Mouse (Mus musculus) hindbrain, embryonic 10.5 days (tissue): Measurements from ENCODE around the gene Mt2. TPM values are rescaled to one million over a fixed set of nuclear protein-coding genes. Genes with fewer than 3 reads are reported as not detected.
A peak's percentile ranks its signal among the peaks of the same experiment; 100 is the strongest.

ENCODE experiments used
- DNase-seq: peaks from one replicate; pipeline ENCODE4 v3.0.0-alpha.2; 2017; ENCODE audit warnings: low spot score
- H3K27ac ChIP-seq: fragments of 300-500 bp; sonication (generic); 2 replicates; pipeline ENCODE4 v1.5.1; 2016; ENCODE audit warnings: mild to moderate bottlenecking, moderate library complexity
- H3K27me3 ChIP-seq: fragments of 300-500 bp; sonication (generic); 2 replicates; pipeline ENCODE4 v1.6.1; 2016; ENCODE audit warnings: mild to moderate bottlenecking; ENCODE audit not compliant: poor library complexity, insufficient read depth, severe bottlenecking
- H3K36me3 ChIP-seq: fragments of 300-500 bp; sonication (generic); 2 replicates; pipeline ENCODE4 v1.6.1; 2016; ENCODE audit warnings: mild to moderate bottlenecking, moderate library complexity
- H3K4me1 ChIP-seq: fragments of 300-500 bp; sonication (generic); replicated peaks from 2 replicates; pipeline ENCODE4 v1.6.1; 2016; ENCODE audit warnings: mild to moderate bottlenecking
- H3K4me3 ChIP-seq: fragments of 300-500 bp; sonication (generic); 2 replicates; pipeline ENCODE4 v1.5.1; 2016; ENCODE audit warnings: mild to moderate bottlenecking, moderate library complexity
- H3K9me3 ChIP-seq: fragments of 300-500 bp; sonication (generic); 2 replicates; pipeline ENCODE4 v1.6.1; 2016; ENCODE audit warnings: mild to moderate bottlenecking, moderate library complexity
- WGBS: fragments of 180-500 bp; shearing (Covaris S2); methylation state at CpG from one replicate; pipeline ENCODE4 v1.1.7; 2016; 5-methylcytosine and 5-hydroxymethylcytosine counted together
- polyA plus RNA-seq: library from polyadenylated mRNA; unstranded; fragments of >200 nt; fragmentation: Nextera tagmentation; extraction: Ambion mirVana; gene quantifications from 2 replicates; pipeline ENCODE4 v1.2.1, GENCODE M21; 2016

The Mt2 gene
- polyA plus RNA-seq, 1 experiment from 2014 or later, result 48.0 TPM

- no peak for DNase-seq
Measured at GRCm38 (mm10) chr8:94177716-94178390, 5.4 kb downstream of the Mt2 start.

GRCm38 (mm10) chr8:94178857-94179712, 6.6 kb downstream of the Mt2 start, which contains the start of gene Mt1:
Mt1 (plus strand) TSS chr8:94179082.
- H3K4me3 ChIP-seq, result peak within 1 kb of the TSS; percentile 58
- H3K36me3 ChIP-seq, result no peaks in the 10 kb centered on the region
- peaks cover 100% of the 10 kb centered on the region for H3K27me3 ChIP-seq
- H3K27ac ChIP-seq, result peak within 1 kb of the TSS; percentile 69
- DNase-seq, result peak; percentile 73
- H3K4me1 ChIP-seq, result peaks cover 34% of the 10 kb centered on the region
- no peaks in the 10 kb centered on the region for H3K9me3 ChIP-seq
- WGBS, result under 1% methylated on average over 50 of the region's 50 CpGs

More at GRCm38 (mm10) chr8:94177716-94178390, 5.4 kb downstream of the Mt2 start:
- H3K27ac ChIP-seq, result no peak overlapping the region
- WGBS, result 61% methylated on average over 7 of the region's 7 CpGs
- H3K4me3 ChIP-seq, result no peak overlapping the region
- H3K27me3 ChIP-seq, result peaks cover 100% of the 10 kb centered on the region
- H3K4me1 ChIP-seq, result peaks cover 29% of the 10 kb centered on the region
- no peaks in the 10 kb centered on the region for H3K36me3 ChIP-seq
- no peaks in the 10 kb centered on the region for H3K9me3 ChIP-seq

- peaks cover 36% of the 10 kb centered on the region for H3K4me1 ChIP-seq
- no peaks in the 10 kb centered on the region for H3K9me3 ChIP-seq
- peak overlapping the region; percentile 58 for H3K4me3 ChIP-seq
- WGBS, result 5% methylated on average over 25 of the region's 25 CpGs
- peak overlapping the region; percentile 69 for H3K27ac ChIP-seq
- peaks cover 100% of the 10 kb centered on the region for H3K27me3 ChIP-seq
- H3K36me3 ChIP-seq, result no peaks in the 10 kb centered on the region
- peak; percentile 56 for DNase-seq
Measured at GRCm38 (mm10) chr8:94179713-94180560, 7.5 kb downstream of the Mt2 start.

DNA sequence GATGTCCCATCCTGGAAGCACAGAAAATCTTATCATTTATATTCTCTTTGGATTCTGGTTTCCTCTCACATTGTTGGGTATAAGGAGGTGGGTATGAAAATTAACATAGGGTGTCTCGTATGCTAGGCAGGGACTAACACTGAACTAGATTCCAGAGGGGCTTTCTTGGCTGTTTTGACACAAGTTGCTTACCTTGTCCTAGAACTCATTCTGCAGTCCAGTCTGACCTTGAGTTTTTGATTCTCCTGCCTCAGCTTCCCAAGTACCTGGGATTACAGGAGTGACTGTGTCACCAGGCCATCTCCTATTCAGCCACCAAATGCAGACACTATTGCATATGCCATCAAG, 8.1 kb downstream of the Mt2 start:
- peak overlapping the region; percentile 58; the same call in 1 of the 2 replicates for H3K4me3 ChIP-seq
- H3K27ac ChIP-seq, result no peak overlapping the region
- H3K9me3 ChIP-seq, result no peaks in the 10 kb centered on the region
- DNase-seq, result no peak
- H3K4me1 ChIP-seq, result peaks cover 36% of the 10 kb centered on the region
- peaks cover 100% of the 10 kb centered on the region for H3K27me3 ChIP-seq
- 73% methylated on average over 1 of the region's 1 CpGs for WGBS
- H3K36me3 ChIP-seq, result no peaks in the 10 kb centered on the region

DNA sequence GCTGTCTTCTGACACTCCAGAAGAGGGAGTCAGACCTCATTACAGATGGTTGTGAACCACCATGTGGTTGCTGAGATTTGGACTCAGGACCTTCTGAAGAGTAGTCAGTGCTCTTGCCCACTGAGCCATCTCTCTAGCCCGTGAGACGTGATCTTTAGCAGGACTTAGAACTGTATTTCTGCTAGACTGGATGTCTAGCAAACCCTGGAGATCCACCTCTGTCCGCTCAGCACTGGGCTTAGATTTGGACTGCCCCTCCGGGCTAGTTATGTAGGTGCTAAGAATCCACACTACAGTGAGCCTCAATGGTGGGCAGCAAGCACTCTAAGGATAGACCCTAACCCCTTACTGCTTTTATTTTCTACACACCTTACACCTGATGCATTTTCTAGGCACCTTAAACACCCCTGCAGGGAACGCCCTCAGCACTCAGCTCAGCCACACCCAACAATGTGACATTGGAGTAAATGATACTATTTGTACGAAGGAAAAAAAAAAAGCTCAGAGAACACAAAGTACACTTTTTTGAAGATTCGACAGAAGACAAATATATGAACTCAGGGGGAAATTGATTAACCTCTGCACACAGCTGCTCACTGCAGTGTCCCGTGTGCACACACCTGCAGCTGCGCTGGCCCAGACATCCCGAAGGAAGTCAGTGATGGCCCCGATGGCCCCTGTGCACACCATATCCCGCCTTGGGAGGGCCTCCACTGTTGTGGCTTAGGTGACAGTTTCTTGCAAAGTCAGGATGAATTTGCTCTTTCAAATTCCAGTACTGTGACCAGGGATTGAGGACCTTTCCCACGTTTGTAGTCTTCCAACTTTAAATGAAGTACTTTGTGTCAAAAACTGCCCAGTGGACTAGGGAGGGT, 9.8 kb downstream of the Mt2 start:
- H3K27ac ChIP-seq, result no peak overlapping the region
- H3K27me3 ChIP-seq, result peaks cover 100% of the 10 kb centered on the region
- 67% methylated on average over 13 of the region's 13 CpGs for WGBS
- H3K4me3 ChIP-seq, result peak overlapping the region; percentile 32
- no peaks in the 10 kb centered on the region for H3K9me3 ChIP-seq
- no peaks in the 10 kb centered on the region for H3K36me3 ChIP-seq
- no peak for DNase-seq
- H3K4me1 ChIP-seq, result peaks cover 49% of the 10 kb centered on the region

DNA sequence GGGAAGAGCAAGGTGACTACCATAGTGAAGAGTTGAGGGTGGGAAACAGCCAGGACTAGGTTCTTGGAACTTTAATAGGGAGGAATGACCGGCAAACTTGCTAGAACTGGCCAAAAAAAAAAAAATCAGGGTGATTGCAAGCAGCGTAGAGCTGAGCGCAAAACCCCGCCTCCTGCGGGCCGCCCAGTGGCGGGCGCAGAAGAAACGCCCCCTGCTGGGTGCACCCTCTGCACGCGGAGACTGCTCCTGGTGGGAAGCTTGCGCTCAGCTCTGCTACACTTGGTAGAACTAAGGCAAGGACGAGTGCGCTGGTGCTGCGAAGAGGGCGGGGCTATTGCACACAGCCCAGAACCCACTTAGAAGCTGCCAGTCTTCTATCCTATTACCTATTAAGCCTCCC, 10.7 kb downstream of the Mt2 start:
- under 1% methylated on average over 16 of the region's 16 CpGs for WGBS
- H3K4me1 ChIP-seq, result peaks cover 56% of the 10 kb centered on the region
- peaks cover 100% of the 10 kb centered on the region for H3K27me3 ChIP-seq
- peak; percentile 68 for DNase-seq
- H3K4me3 ChIP-seq, result peak overlapping the region; percentile 32
- H3K36me3 ChIP-seq, result no peaks in the 10 kb centered on the region
- no peak overlapping the region for H3K27ac ChIP-seq
- H3K9me3 ChIP-seq, result no peaks in the 10 kb centered on the region

DNA sequence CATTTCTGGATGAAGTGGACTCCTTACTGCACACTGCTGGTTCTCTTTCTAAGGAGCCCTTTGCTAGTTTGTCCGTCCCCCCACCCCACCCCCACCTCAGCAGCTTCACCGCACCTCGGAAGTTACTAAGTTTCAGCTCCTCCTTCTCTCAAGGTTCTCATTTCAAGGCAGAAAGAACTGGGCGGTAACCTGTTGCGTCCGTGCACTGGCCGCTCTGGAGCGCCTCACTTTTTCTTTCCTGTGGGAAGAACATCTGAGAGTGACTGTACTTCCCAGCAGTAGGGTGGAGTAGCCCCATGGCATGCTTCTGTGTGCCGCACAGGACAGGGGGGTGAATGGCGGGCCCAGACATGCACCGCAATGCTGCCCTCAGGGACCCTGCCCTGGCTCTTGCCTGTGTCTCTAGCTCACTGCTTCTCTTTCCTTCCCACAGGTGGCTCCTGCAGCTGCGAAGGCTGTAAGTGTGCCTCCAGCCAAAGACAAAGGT, 11.9 kb downstream of the Mt2 start:
- Histone ChIP-seq H3K36me3 (no peaks in the 10 kb centered on the region), H3K9me3 (no peaks in the 10 kb centered on the region), H3K27ac (peak overlapping the region; percentile 35; the same call in 1 of the 2 replicates), H3K4me3 (no peak overlapping the region), H3K27me3 (peaks cover 91% of the 10 kb centered on the region), H3K4me1 (peaks cover 50% of the 10 kb centered on the region)
- 19% methylated on average over 12 of the region's 12 CpGs for whole genome bisulfite sequencing
- DNase-seq, result no peak

- Histone ChIP-seq H3K36me3 (no peaks in the 10 kb centered on the region), H3K4me1 (peaks cover 48% of the 10 kb centered on the region)
Measured at GRCm38 (mm10) chr8:94185791-94186190, 13.3 kb downstream of the Mt2 start.

GRCm38 (mm10) chr8:94186542-94186941, 14.1 kb downstream of the Mt2 start:
- H3K4me3 ChIP-seq, result peak overlapping the region; percentile 26
- H3K36me3 ChIP-seq, result no peaks in the 10 kb centered on the region

More at GRCm38 (mm10) chr8:94185791-94186190, 13.3 kb downstream of the Mt2 start:
- H3K27me3 ChIP-seq, result peaks cover 85% of the 10 kb centered on the region
- WGBS, result 72% methylated on average over 6 of the region's 6 CpGs
- H3K9me3 ChIP-seq, result no peaks in the 10 kb centered on the region
- no peak for DNase-seq
- no peak overlapping the region for H3K27ac ChIP-seq
- no peak overlapping the region for H3K4me3 ChIP-seq

GRCm38 (mm10) chr8:94187290-94188002, 15.0 kb downstream of the Mt2 start:
- peak overlapping the region; percentile 59 for H3K27ac ChIP-seq
- DNase-seq, result peak; percentile 37
- no peaks in the 10 kb centered on the region for H3K9me3 ChIP-seq
- H3K4me1 ChIP-seq, result peaks cover 55% of the 10 kb centered on the region
- peak overlapping the region; percentile 22; the same call in 1 of the 2 replicates for H3K4me3 ChIP-seq
- 30% methylated on average over 21 of the region's 21 CpGs for WGBS
- peaks cover 69% of the 10 kb centered on the region for H3K27me3 ChIP-seq
- no peaks in the 10 kb centered on the region for H3K36me3 ChIP-seq

More at GRCm38 (mm10) chr8:94186542-94186941, 14.1 kb downstream of the Mt2 start:
- Histone ChIP-seq H3K27me3 (peaks cover 78% of the 10 kb centered on the region), H3K9me3 (no peaks in the 10 kb centered on the region), H3K27ac (peak overlapping the region; percentile 59), H3K4me1 (peaks cover 55% of the 10 kb centered on the region)
- peak; percentile 69 for DNase-seq
- WGBS, result 3% methylated on average over 17 of the region's 17 CpGs
